Mouse (Mus musculus) spleen, postnatal 4 days (tissue): ENCODE data around the gene Lad1.

Source experiments
- DNase-seq, 2 experiments: peaks; one replicate each; pipeline ENCODE4 v3.0.0; 2022; ENCODE audit warnings: low spot score in 2 of 2

Gene Lad1

GRCm38 (mm10) chr1:135877248-135877647 is 58.9 kb downstream of the Lad1 start:
- no peak for DNase-seq

GRCm38 (mm10) chr1:135882385-135883109 is 64.1 kb downstream of the Lad1 start:
- peak; percentile 66 to 83 for DNase-seq
